Comparison of ENCODE assay signal across 9 mouse cellular contexts in the genomic region with DNA sequence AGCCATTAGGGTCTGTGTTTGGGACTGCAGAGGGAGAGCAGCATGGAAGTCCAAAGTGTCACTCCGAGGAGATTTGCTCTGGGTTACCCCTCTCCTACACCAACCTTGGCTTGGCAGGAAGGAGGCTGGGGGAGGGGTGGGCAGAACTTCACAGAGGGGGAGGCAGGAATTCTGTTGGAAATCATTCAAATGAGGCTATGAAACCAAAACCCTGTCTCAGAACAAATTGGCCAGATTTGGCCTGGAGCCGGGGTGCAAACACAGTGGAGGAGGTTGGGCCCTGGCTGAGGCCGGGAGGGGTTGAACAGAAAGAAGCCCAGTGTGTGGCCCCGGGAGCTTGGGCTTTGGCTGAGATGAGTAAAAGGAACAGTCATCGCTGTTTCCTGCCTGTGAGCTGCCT. TPM values are rescaled to one million over a fixed set of nuclear protein-coding genes. Genes with fewer than 3 reads are reported as not detected.
A peak's percentile ranks its signal among the peaks of the same experiment; 100 is the strongest.
DNase-seq lines count a peak whose midpoint lies in the region; ATAC-seq and TF ChIP-seq lines count a peak whose summit lies in the region.
"Had no signal": no experiment of that assay in that cellular context is flagged by ENCODE, and none has a peak within 500 bp of the region (broad histone marks: within the 10 kb centered on the region; RNA-seq: fewer than 3 reads in every experiment).

No protein-coding gene starts in this region.

- 17% methylated on average over 5 of the region's 5 CpGs for WGBS in intestine, embryonic 14.5 days
- WGBS in intestine, postnatal 0 days: 40% methylated on average over 5 of the region's 5 CpGs
- 4% methylated on average over 5 of the region's 5 CpGs for WGBS in forebrain, embryonic 16.5 days
- WGBS in lung, postnatal 0 days: 19% methylated on average over 4 of the region's 5 CpGs
- WGBS in liver, postnatal 0 days (ENCODE audit: insufficient replicate concordance): 30% methylated on average over 5 of the region's 5 CpGs

- H3K36me3 ChIP-seq in intestine, embryonic 14.5 days (ENCODE audit: control insufficient read depth, insufficient read depth, low read length): no peaks in the 10 kb centered on the region
- H3K36me3 ChIP-seq in intestine, postnatal 0 days (ENCODE audit: control insufficient read depth, insufficient read depth): no peaks in the 10 kb centered on the region
- no peaks in the 10 kb centered on the region for H3K36me3 ChIP-seq in forebrain, embryonic 16.5 days (ENCODE audit: control insufficient read depth, insufficient read depth)
- no peaks in the 10 kb centered on the region for H3K36me3 ChIP-seq in lung, postnatal 0 days (ENCODE audit: insufficient read depth, low read length)
- H3K36me3 ChIP-seq in liver, postnatal 0 days (replicated peaks; ENCODE audit: insufficient read depth, low read length): no peaks in the 10 kb centered on the region

- ATAC-seq in intestine, embryonic 14.5 days (replicated peaks; ENCODE audit: low FRiP score, low TSS enrichment, low read depth): no peak
- no peak for ATAC-seq in intestine, postnatal 0 days
- ATAC-seq in Patski: peak; percentile 51
- ATAC-seq in forebrain, embryonic 16.5 days: peak; percentile 78
- ATAC-seq in lung, postnatal 0 days: peak; percentile 62
- no peak for ATAC-seq in liver, postnatal 0 days
- no peak for ATAC-seq in erythroblast, adult 5-6 weeks (replicated peaks; ENCODE audit: low FRiP score, poor library complexity, severe bottlenecking)

- POLR2A ChIA-PET in Patski (lab: Charles Lee): interaction anchor here (1.0 kb wide), 1 partner anchor 35 kb away, joined by 3 read pairs; no protein-coding TSS in a partner anchor

- H3K9ac ChIP-seq in intestine, embryonic 14.5 days (ENCODE audit: low read length): no peak overlapping the region
- H3K9ac ChIP-seq in intestine, postnatal 0 days (ENCODE audit: low read depth, low read length): no peak overlapping the region
- H3K9ac ChIP-seq in forebrain, embryonic 16.5 days (replicated peaks; ENCODE audit: low read depth, low read length): no peak overlapping the region
- no peak overlapping the region for H3K9ac ChIP-seq in lung, postnatal 0 days (replicated peaks; ENCODE audit: low read depth)
- H3K9ac ChIP-seq in liver, postnatal 0 days (replicated peaks): no peak overlapping the region

- H3K9me3 ChIP-seq in intestine, embryonic 14.5 days (ENCODE audit: control insufficient read depth, low read length): no peaks in the 10 kb centered on the region
- H3K9me3 ChIP-seq in intestine, postnatal 0 days (ENCODE audit: control insufficient read depth): no peaks in the 10 kb centered on the region
- H3K9me3 ChIP-seq in forebrain, embryonic 16.5 days (ENCODE audit: control insufficient read depth, low read length): no peaks in the 10 kb centered on the region
- H3K9me3 ChIP-seq in lung, postnatal 0 days (ENCODE audit: low read length): no peaks in the 10 kb centered on the region
- no peaks in the 10 kb centered on the region for H3K9me3 ChIP-seq in liver, postnatal 0 days (ENCODE audit: low read length)

- CTCF ChIA-PET in Patski (lab: Charles Lee): interaction anchor here (1.2 kb wide), 1 partner anchor 154 kb away, joined by 3 read pairs; no protein-coding TSS in a partner anchor

- in situ Hi-C loops in Patski (cut with MboI; ENCODE audit: low pct_unique_long_range_greater_than_20kb): no loop called here

- H3K27me3 ChIP-seq in intestine, embryonic 14.5 days (replicated peaks; ENCODE audit: control insufficient read depth, insufficient read depth, low read length): no peaks in the 10 kb centered on the region
- no peaks in the 10 kb centered on the region for H3K27me3 ChIP-seq in intestine, postnatal 0 days (replicated peaks; ENCODE audit: control insufficient read depth, insufficient read depth, low read length)
- H3K27me3 ChIP-seq in Patski: no peaks in the 10 kb centered on the region
- peaks cover 2% of the 10 kb centered on the region; the same call in 1 of the 2 replicates for H3K27me3 ChIP-seq in forebrain, embryonic 16.5 days (replicated peaks; ENCODE audit: control insufficient read depth, insufficient read depth, low read length)
- H3K27me3 ChIP-seq in lung, postnatal 0 days (replicated peaks; ENCODE audit: insufficient read depth, low read length): no peaks in the 10 kb centered on the region
- H3K27me3 ChIP-seq in liver, postnatal 0 days (ENCODE audit: insufficient read depth, low read length): no peaks in the 10 kb centered on the region

- H3K4me3 ChIP-seq in intestine, embryonic 14.5 days (ENCODE audit: low read depth, low read length): no peak overlapping the region
- H3K4me3 ChIP-seq in intestine, postnatal 0 days (ENCODE audit: low read depth, low read length): no peak overlapping the region
- no peak overlapping the region for H3K4me3 ChIP-seq in forebrain, embryonic 16.5 days (replicated peaks; ENCODE audit: low read length)
- no peak overlapping the region for H3K4me3 ChIP-seq in lung, postnatal 0 days (ENCODE audit: low read depth, low read length)
- no peak overlapping the region for H3K4me3 ChIP-seq in liver, postnatal 0 days (ENCODE audit: low read depth, low read length)

- H3K4me1 ChIP-seq in intestine, embryonic 14.5 days (replicated peaks; ENCODE audit: control insufficient read depth, insufficient read depth, low read length): peaks cover 44% of the 10 kb centered on the region
- no peaks in the 10 kb centered on the region for H3K4me1 ChIP-seq in intestine, postnatal 0 days (replicated peaks; ENCODE audit: control insufficient read depth, insufficient read depth, low read length)
- peaks cover 12% of the 10 kb centered on the region for H3K4me1 ChIP-seq in forebrain, embryonic 16.5 days (replicated peaks; ENCODE audit: control insufficient read depth, insufficient read depth, low read length)
- H3K4me1 ChIP-seq in lung, postnatal 0 days (ENCODE audit: insufficient read depth, low read depth, low read length): peaks cover 11% of the 10 kb centered on the region; the same call in 1 of the 2 replicates
- no peaks in the 10 kb centered on the region for H3K4me1 ChIP-seq in liver, postnatal 0 days (ENCODE audit: insufficient read depth)

- no peak for TF ChIP-seq EP300 in lung, postnatal 0 days (IDR thresholded peaks at IDR 0.05)
- TF ChIP-seq EP300 in liver, postnatal 0 days (IDR thresholded peaks at IDR 0.05; ENCODE audit: low read depth): no peak

- H3K4me2 ChIP-seq in intestine, embryonic 14.5 days (ENCODE audit: low read length): no peak overlapping the region
- H3K4me2 ChIP-seq in intestine, postnatal 0 days (replicated peaks; ENCODE audit: low read depth): no peak overlapping the region
- H3K4me2 ChIP-seq in forebrain, embryonic 16.5 days (ENCODE audit: low read length): no peak overlapping the region
- H3K4me2 ChIP-seq in lung, postnatal 0 days (replicated peaks; ENCODE audit: low read depth, low read length): no peak overlapping the region
- no peak overlapping the region for H3K4me2 ChIP-seq in liver, postnatal 0 days (ENCODE audit: low read depth, low read length)

- no peak for DNase-seq in intestine, embryonic 14.5 days (ENCODE audit: low spot score)
- no peak for DNase-seq in Patski (ENCODE audit: low read depth, low spot score)
- DNase-seq in lung, postnatal 0 days (ENCODE audit: low spot score): peak; percentile 63
- DNase-seq in testis, postnatal 14 days (ENCODE audit: low spot score): peak; percentile 24
- DNase-seq in liver, postnatal 0 days: no peak

- TF ChIP-seq CTCF in intestine, postnatal 0 days (IDR thresholded peaks at IDR 0.05; ENCODE audit: low read depth): no peak
- no peak for TF ChIP-seq CTCF in Patski (IDR thresholded peaks at IDR 0.05)
- TF ChIP-seq CTCF in lung, postnatal 0 days (IDR thresholded peaks at IDR 0.05): no peak
- TF ChIP-seq CTCF in liver, postnatal 0 days (IDR thresholded peaks at IDR 0.05; ENCODE audit: low read depth): no peak

- H3K27ac ChIP-seq in intestine, embryonic 14.5 days (ENCODE audit: low read depth): 0 out of 2 replicates have a peak overlapping the region, but pooled peaks have one; percentile 22
- no peak overlapping the region for H3K27ac ChIP-seq in intestine, postnatal 0 days (ENCODE audit: low read depth, low read length)
- no peak overlapping the region for H3K27ac ChIP-seq in forebrain, embryonic 16.5 days (ENCODE audit: low read length)
- no peak overlapping the region; the same call in 1 of the 2 replicates for H3K27ac ChIP-seq in lung, postnatal 0 days (ENCODE audit: low read length)
- H3K27ac ChIP-seq in liver, postnatal 0 days (ENCODE audit: low read depth): no peak overlapping the region
- H3K27ac ChIP-seq: macrophage had no signal

RNA-seq across cellular contexts. Expression of a gene that starts 34.2 kb away (rescaled TPM):
- 17.6 and 17.8 TPM in 2 replicates for polyA plus RNA-seq in intestine, embryonic 14.5 days (2014; fragmentation: Nextera tagmentation; extraction: Ambion mirVana)
- 3.9 and 4.0 TPM in 2 replicates for polyA plus RNA-seq in intestine, postnatal 0 days (2015; fragmentation: Nextera tagmentation; extraction: Ambion mirVana)
- polyA plus RNA-seq in Patski (2021): 6.3 TPM
- polyA plus RNA-seq in forebrain, embryonic 16.5 days (2015; fragmentation: Nextera tagmentation; extraction: Ambion mirVana): 6.5 and 7.0 TPM in 2 replicates
- 16.3 and 19.5 TPM in 2 replicates for polyA plus RNA-seq in lung, postnatal 0 days (2015; fragmentation: Nextera tagmentation; extraction: Ambion mirVana)
- 0.18 and 0.34 TPM in 2 replicates for polyA plus RNA-seq in liver, postnatal 0 days (2015; fragmentation: Nextera tagmentation; extraction: Ambion mirVana)
- total RNA-seq in erythroblast, adult 5-6 weeks (2015; ENCODE audit: low replicate concordance): not detected in 2 replicates
- not detected in 2 replicates for total RNA-seq in erythroblast, adult 5-6 weeks (2017; ENCODE audit: low replicate concordance)

Comparison
In these comparisons a context has a peak if more than half of its experiments do, and no peak if none do; other contexts are left out.
1. ATAC-seq: peak in Patski (single experiment), forebrain, embryonic 16.5 days (single experiment) and lung, postnatal 0 days (single experiment); none in intestine, embryonic 14.5 days (single experiment), intestine, postnatal 0 days (single experiment), liver, postnatal 0 days (single experiment) and erythroblast, adult 5-6 weeks (single experiment).
2. DNase-seq: peak in lung, postnatal 0 days (single experiment) and testis, postnatal 14 days (single experiment); none in intestine, embryonic 14.5 days (single experiment), Patski (single experiment) and liver, postnatal 0 days (single experiment).